Mouse (Mus musculus): ENCODE results near the gene Ppp1r15b.

DNA sequence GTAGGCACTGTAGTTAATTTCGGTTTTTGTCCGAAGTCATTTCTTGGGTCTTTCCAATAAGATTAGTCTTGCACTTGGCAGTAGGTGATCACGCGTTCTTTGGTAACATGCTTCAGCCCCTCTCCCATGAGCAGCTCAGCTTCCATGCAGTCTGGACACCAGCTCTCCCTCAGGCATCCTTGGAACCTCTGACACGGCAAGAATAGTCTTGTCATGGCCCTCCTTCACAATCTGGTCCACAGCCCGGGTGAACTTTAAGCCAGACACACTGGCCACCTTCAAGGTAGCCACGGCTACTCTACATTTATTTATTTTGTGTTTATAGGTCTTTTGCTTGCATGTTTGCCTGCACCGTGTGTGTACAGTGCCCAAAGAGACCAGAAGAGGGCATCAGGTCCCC is 17.2 kb downstream of the Ppp1r15b start:
- TF ChIP-seq GATA1 (IDR thresholded peaks at IDR 0.05; ENCODE audit: low read length) = no peak
- no peak for TF ChIP-seq TAL1 (IDR thresholded peaks at IDR 0.05; ENCODE audit: low read length)
